Mouse (Mus musculus) neural tube, embryonic 14.5 days (tissue): ENCODE data around the gene Ptrh1. TPM values are rescaled to one million over a fixed set of nuclear protein-coding genes. Genes with fewer than 3 reads are reported as not detected.

Experiments
- ATAC-seq: fragments of 200-750 bp; cut with Nextera tagmentation; 2 replicates; pipeline ENCODE4 v1.8.0; 2017; ENCODE audit warnings: low read depth, mild to moderate bottlenecking, moderate TSS enrichment, moderate library complexity
- H3K27ac ChIP-seq: fragments of 300-500 bp; sonication (generic); 2 replicates; pipeline ENCODE4 v1.5.1; 2014; ENCODE audit warnings: low read depth, mild to moderate bottlenecking, control low read depth, low read length, moderate library complexity, mixed read lengths
- H3K27me3 ChIP-seq: fragments of 300-500 bp; sonication (generic); 2 replicates; pipeline ENCODE4 v1.6.1; 2014; ENCODE audit warnings: low read length; ENCODE audit not compliant: control insufficient read depth, insufficient read depth
- H3K36me3 ChIP-seq: fragments of 300-500 bp; sonication (generic); 2 replicates; pipeline ENCODE4 v1.6.1; 2014; ENCODE audit warnings: low read length, mixed read lengths; ENCODE audit not compliant: control insufficient read depth, insufficient read depth
- H3K4me1 ChIP-seq: fragments of 300-500 bp; sonication (generic); 2 replicates; pipeline ENCODE4 v1.6.1; 2014; ENCODE audit warnings: low read length; ENCODE audit not compliant: control insufficient read depth, insufficient read depth
- H3K4me2 ChIP-seq: fragments of 300-500 bp; sonication (generic); 2 replicates; pipeline ENCODE4 v1.6.1; 2014; ENCODE audit warnings: mild to moderate bottlenecking, low read depth, low read length, control low read depth
- H3K4me3 ChIP-seq: fragments of 300-500 bp; sonication (generic); 2 replicates; pipeline ENCODE4 v1.5.1; 2014; ENCODE audit warnings: low read depth, low read length, control low read depth, mixed read lengths
- H3K9ac ChIP-seq: fragments of 300-500 bp; sonication (generic); replicated peaks from 2 replicates; pipeline ENCODE4 v1.6.1; 2014; ENCODE audit warnings: low read depth, mild to moderate bottlenecking, control low read depth, low read length, mixed read lengths
- H3K9me3 ChIP-seq: fragments of 300-500 bp; sonication (generic); 2 replicates; pipeline ENCODE4 v1.6.1; 2016; ENCODE audit warnings: low read length; ENCODE audit not compliant: control insufficient read depth
- WGBS: fragments of 180-500 bp; shearing (Covaris S2); extraction: QIAGEN DNeasy Blood & Tissue Kit; methylation state at CpG from one replicate; pipeline ENCODE4 v1.1.7; 2014; 5-methylcytosine and 5-hydroxymethylcytosine counted together
- polyA plus RNA-seq: library from polyadenylated mRNA; unstranded; fragments of >200 nt; fragmentation: Nextera tagmentation; extraction: Ambion mirVana; gene quantifications from 2 replicates; pipeline ENCODE4 v1.2.1, GENCODE M21; 2014

The Ptrh1 gene
- 3.7 and 4.8 TPM in 2 replicates for polyA plus RNA-seq

DNA sequence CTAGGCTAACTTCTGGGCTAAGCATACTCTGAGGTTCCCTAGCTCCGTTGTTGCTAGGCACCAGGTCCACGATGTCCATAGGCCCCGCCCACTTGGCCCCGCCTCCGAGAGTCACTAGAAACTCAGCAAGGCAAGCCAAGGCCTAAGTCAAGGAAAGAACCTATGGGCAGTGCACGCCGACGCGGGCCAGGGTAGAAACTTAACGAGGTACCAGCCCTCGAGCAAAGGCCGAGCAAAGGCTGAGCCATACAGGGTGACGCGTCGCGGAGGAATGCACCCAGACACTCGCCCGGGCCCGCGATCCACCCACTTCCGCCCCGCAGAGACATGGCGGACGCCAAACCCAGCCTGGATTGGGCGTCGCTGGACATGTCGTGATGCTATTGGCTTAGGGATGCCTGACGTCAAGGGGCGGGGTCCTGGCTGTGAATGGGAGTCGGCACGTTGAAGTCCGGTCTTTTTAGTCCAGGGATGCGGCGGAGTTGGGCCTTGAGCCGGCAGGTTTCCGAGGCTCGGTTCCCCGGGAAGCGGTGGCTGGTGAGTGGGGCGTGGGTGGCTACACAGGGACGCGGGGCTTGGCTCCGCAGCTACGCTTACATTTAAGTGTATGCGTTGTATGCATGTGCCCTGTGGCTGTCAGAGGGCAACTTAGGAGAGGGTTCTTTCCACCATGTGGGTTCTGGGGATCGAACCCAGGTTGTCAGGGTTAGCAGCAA lies at the start of gene Ptrh1, which contains the start of gene Ttc16:
Gene Ptrh1 (plus strand): TSS at position 428 of the 716 bp plus-strand sequence.
Gene Ttc16 (minus strand): TSS at position 275 of the 716 bp plus-strand sequence.
- peaks cover 12% of the 10 kb centered on the region for H3K4me1 ChIP-seq
- no peaks in the 10 kb centered on the region for H3K9me3 ChIP-seq
- peak within 1 kb of the TSS; percentile 55 for H3K27ac ChIP-seq
- H3K27me3 ChIP-seq = no peaks in the 10 kb centered on the region
- WGBS = under 1% methylated on average over 46 of the region's 46 CpGs
- H3K36me3 ChIP-seq = no peaks in the 10 kb centered on the region
- peak within 1 kb of the TSS; percentile 57 for H3K4me3 ChIP-seq
- peak within 1 kb of the TSS; percentile 51 for H3K9ac ChIP-seq
- peak; percentile 97 for ATAC-seq
- peak within 1 kb of the TSS; percentile 83 for H3K4me2 ChIP-seq

GRCm38 (mm10) chr2:32727435-32727834 lies 48.2 kb upstream of the Ptrh1 start:
- peak; percentile 94 for ATAC-seq
- Histone ChIP-seq H3K4me3 (peak overlapping the region; percentile 22), H3K4me1 (peaks cover 4% of the 10 kb centered on the region; the same call in 1 of the 2 replicates), H3K27me3 (no peaks in the 10 kb centered on the region), H3K9ac (peak overlapping the region; percentile 28; the same call in 1 of the 2 replicates), H3K4me2 (peak overlapping the region; percentile 42), H3K9me3 (no peaks in the 10 kb centered on the region), H3K36me3 (no peaks in the 10 kb centered on the region), H3K27ac (0 out of 2 replicates have a peak overlapping the region, but pooled peaks have one; percentile 2)
- WGBS = under 1% methylated on average over 16 of the region's 16 CpGs

GRCm38 (mm10) chr2:32728463-32728862 lies 47.1 kb upstream of the Ptrh1 start:
- no peak for ATAC-seq
- Histone ChIP-seq H3K27me3 (no peaks in the 10 kb centered on the region), H3K4me3 (no peak overlapping the region), H3K27ac (no peak overlapping the region), H3K36me3 (no peaks in the 10 kb centered on the region), H3K4me2 (peak overlapping the region; percentile 42; the same call in 1 of the 2 replicates), H3K9ac (no peak overlapping the region), H3K4me1 (peaks cover 4% of the 10 kb centered on the region; the same call in 1 of the 2 replicates), H3K9me3 (no peaks in the 10 kb centered on the region)
- WGBS = 43% methylated on average over 7 of the region's 7 CpGs

DNA sequence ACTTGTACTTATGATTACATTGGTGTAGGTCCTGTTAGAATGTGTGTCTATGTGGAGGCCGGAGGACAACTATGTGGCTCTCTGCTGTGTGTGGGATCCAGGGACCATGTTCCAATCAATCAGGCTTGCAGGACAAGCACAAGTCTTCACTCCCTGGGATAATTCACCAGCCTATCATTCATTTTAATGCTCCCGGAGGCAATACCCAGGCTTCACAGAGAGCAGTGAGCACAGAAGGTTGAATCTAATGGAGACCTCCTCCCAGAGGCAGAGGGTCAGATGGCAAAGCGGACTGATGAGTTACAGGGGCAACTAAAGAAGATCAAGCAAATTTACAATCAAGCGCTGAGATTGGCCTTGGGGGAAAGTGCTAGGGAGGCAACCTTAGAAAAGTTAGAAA lies 46.0 kb upstream of the Ptrh1 start:
- no peak for ATAC-seq

DNA sequence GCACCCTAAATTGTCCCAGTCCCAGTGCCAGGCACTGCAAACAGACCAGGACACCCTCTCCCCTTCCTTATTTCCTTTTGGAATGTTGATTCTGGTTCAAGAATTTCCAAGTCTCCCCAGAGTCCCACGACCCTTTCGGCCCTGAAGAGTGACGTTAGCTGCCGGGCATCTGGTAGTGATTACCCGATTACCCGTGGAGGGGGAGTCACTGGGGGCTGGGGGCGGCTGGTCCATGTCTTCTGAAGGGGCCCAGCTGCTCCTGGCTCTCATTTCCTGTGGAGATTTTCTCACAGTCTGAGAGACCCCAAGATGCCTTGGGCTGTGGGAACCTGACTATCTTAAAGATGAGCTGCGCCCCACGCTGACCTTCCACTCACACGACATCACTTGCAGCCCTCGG lies 44.7 kb upstream of the Ptrh1 start:
- Histone ChIP-seq H3K9me3 (no peaks in the 10 kb centered on the region), H3K27ac (no peak overlapping the region), H3K4me3 (no peak overlapping the region), H3K27me3 (no peaks in the 10 kb centered on the region), H3K36me3 (no peaks in the 10 kb centered on the region), H3K4me2 (peak overlapping the region; percentile 1; the same call in 1 of the 2 replicates), H3K9ac (no peak overlapping the region), H3K4me1 (peaks cover 4% of the 10 kb centered on the region; the same call in 1 of the 2 replicates)
- ATAC-seq = no peak
- 40% methylated on average over 11 of the region's 11 CpGs for WGBS

More for the DNA sequence above, 46.0 kb upstream of the Ptrh1 start:
- H3K4me1 ChIP-seq = peaks cover 4% of the 10 kb centered on the region; the same call in 1 of the 2 replicates
- no peaks in the 10 kb centered on the region for H3K9me3 ChIP-seq
- no peak overlapping the region for H3K9ac ChIP-seq
- no peaks in the 10 kb centered on the region for H3K36me3 ChIP-seq
- H3K4me3 ChIP-seq = no peak overlapping the region
- 66% methylated on average over 4 of the region's 4 CpGs for WGBS
- no peak overlapping the region for H3K27ac ChIP-seq
- no peaks in the 10 kb centered on the region for H3K27me3 ChIP-seq
- H3K4me2 ChIP-seq = no peak overlapping the region

DNA sequence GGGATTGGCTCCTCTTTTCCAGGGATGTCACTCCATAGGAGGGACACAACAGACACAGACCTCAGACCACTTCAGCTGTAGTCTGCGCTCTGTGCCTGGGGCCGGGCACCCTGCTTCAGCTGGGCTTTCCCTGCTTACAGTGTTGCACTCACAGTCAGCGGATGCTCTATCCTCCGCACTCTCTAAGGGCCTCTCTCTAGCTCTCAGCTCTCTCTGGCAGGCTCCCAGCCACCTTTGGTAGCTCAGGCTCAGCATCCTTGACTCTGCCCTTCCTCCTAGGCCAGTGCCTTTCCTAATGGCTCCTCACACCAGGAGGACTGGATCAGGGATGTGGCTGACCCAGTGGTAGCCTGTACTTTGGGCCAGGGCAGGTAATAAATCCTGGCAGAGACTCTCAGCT lies 43.7 kb upstream of the Ptrh1 start:
- H3K27ac ChIP-seq = no peak overlapping the region
- peaks cover 4% of the 10 kb centered on the region; the same call in 1 of the 2 replicates for H3K4me1 ChIP-seq
- no peaks in the 10 kb centered on the region for H3K27me3 ChIP-seq
- no peak overlapping the region for H3K9ac ChIP-seq
- no peak overlapping the region for H3K4me2 ChIP-seq
- no peaks in the 10 kb centered on the region for H3K36me3 ChIP-seq
- no peak overlapping the region for H3K4me3 ChIP-seq
- no peaks in the 10 kb centered on the region for H3K9me3 ChIP-seq
- 75% methylated on average over 4 of the region's 4 CpGs for whole genome bisulfite sequencing
- no peak for ATAC-seq

GRCm38 (mm10) chr2:32732695-32733094 lies 42.9 kb upstream of the Ptrh1 start:
- 76% methylated on average over 6 of the region's 6 CpGs for WGBS
- Histone ChIP-seq H3K4me2 (no peak overlapping the region), H3K27me3 (no peaks in the 10 kb centered on the region), H3K4me1 (no peaks in the 10 kb centered on the region), H3K27ac (no peak overlapping the region), H3K36me3 (no peaks in the 10 kb centered on the region), H3K9me3 (no peaks in the 10 kb centered on the region), H3K9ac (no peak overlapping the region), H3K4me3 (no peak overlapping the region)
- ATAC-seq = no peak

DNA sequence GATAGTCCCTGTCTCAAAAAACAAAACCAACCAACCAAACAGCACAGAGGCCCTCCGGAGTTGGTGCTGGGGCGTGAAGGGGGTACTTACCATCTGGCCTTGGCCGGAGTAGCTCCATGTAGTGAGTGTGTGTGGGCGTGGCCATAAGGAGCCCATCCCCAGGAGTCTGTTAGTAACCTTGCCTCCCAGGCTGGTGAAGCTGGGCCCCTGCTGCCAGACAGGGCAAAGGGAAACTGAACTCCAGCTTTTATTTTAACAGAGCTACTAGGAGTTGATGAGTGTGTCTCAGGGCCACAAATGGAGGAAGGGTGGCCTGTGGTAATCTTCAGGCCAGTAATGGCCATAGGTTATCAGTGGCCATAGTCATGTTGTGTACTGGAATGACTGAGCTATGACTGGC lies 41.1 kb upstream of the Ptrh1 start:
- ATAC-seq = no peak
- H3K27ac ChIP-seq = no peak overlapping the region
- WGBS = 53% methylated on average over 4 of the region's 4 CpGs
- H3K4me3 ChIP-seq = no peak overlapping the region
- H3K36me3 ChIP-seq = no peaks in the 10 kb centered on the region
- no peaks in the 10 kb centered on the region for H3K27me3 ChIP-seq
- H3K4me1 ChIP-seq = no peaks in the 10 kb centered on the region
- H3K9ac ChIP-seq = no peak overlapping the region
- H3K4me2 ChIP-seq = no peak overlapping the region
- H3K9me3 ChIP-seq = no peaks in the 10 kb centered on the region

- H3K4me1 ChIP-seq = no peaks in the 10 kb centered on the region
- no peak overlapping the region for H3K9ac ChIP-seq
- 59% methylated on average over 4 of the region's 4 CpGs for WGBS
- no peaks in the 10 kb centered on the region for H3K27me3 ChIP-seq
- H3K9me3 ChIP-seq = no peaks in the 10 kb centered on the region
- H3K36me3 ChIP-seq = no peaks in the 10 kb centered on the region
- H3K4me3 ChIP-seq = no peak overlapping the region
- no peak overlapping the region for H3K27ac ChIP-seq
- H3K4me2 ChIP-seq = no peak overlapping the region
- no peak for ATAC-seq
These were observed 40.7 kb upstream of the Ptrh1 start for GRCm38 (mm10) chr2:32734933-32735332.
